Mouse (Mus musculus) neural tube, embryonic 14.5 days (tissue): Measurements from ENCODE around the gene Zbtb7b. TPM values are rescaled to one million over a fixed set of nuclear protein-coding genes. Genes with fewer than 3 reads are reported as not detected.

Source experiments
- ATAC-seq: fragments of 200-750 bp; cut with Nextera tagmentation; 2 replicates; pipeline ENCODE4 v1.8.0; 2017; ENCODE audit warnings: low read depth, mild to moderate bottlenecking, moderate TSS enrichment, moderate library complexity
- H3K27ac ChIP-seq: fragments of 300-500 bp; sonication (generic); 2 replicates; pipeline ENCODE4 v1.5.1; 2014; ENCODE audit warnings: low read depth, mild to moderate bottlenecking, control low read depth, low read length, moderate library complexity, mixed read lengths
- H3K27me3 ChIP-seq: fragments of 300-500 bp; sonication (generic); 2 replicates; pipeline ENCODE4 v1.6.1; 2014; ENCODE audit warnings: low read length; ENCODE audit not compliant: control insufficient read depth, insufficient read depth
- H3K36me3 ChIP-seq: fragments of 300-500 bp; sonication (generic); 2 replicates; pipeline ENCODE4 v1.6.1; 2014; ENCODE audit warnings: low read length, mixed read lengths; ENCODE audit not compliant: control insufficient read depth, insufficient read depth
- H3K4me1 ChIP-seq: fragments of 300-500 bp; sonication (generic); 2 replicates; pipeline ENCODE4 v1.6.1; 2014; ENCODE audit warnings: low read length; ENCODE audit not compliant: control insufficient read depth, insufficient read depth
- H3K4me2 ChIP-seq: fragments of 300-500 bp; sonication (generic); 2 replicates; pipeline ENCODE4 v1.6.1; 2014; ENCODE audit warnings: mild to moderate bottlenecking, low read depth, low read length, control low read depth
- H3K4me3 ChIP-seq: fragments of 300-500 bp; sonication (generic); 2 replicates; pipeline ENCODE4 v1.5.1; 2014; ENCODE audit warnings: low read depth, low read length, control low read depth, mixed read lengths
- H3K9ac ChIP-seq: fragments of 300-500 bp; sonication (generic); replicated peaks from 2 replicates; pipeline ENCODE4 v1.6.1; 2014; ENCODE audit warnings: low read depth, mild to moderate bottlenecking, control low read depth, low read length, mixed read lengths
- H3K9me3 ChIP-seq: fragments of 300-500 bp; sonication (generic); 2 replicates; pipeline ENCODE4 v1.6.1; 2016; ENCODE audit warnings: low read length; ENCODE audit not compliant: control insufficient read depth
- WGBS: fragments of 180-500 bp; shearing (Covaris S2); extraction: QIAGEN DNeasy Blood & Tissue Kit; methylation state at CpG from one replicate; pipeline ENCODE4 v1.1.7; 2014; 5-methylcytosine and 5-hydroxymethylcytosine counted together
- polyA plus RNA-seq: library from polyadenylated mRNA; unstranded; fragments of >200 nt; fragmentation: Nextera tagmentation; extraction: Ambion mirVana; gene quantifications from 2 replicates; pipeline ENCODE4 v1.2.1, GENCODE M21; 2014

Zbtb7b gene
- polyA plus RNA-seq, 1 experiment from 2014 or later, result 0.78 TPM

- Histone ChIP-seq H3K36me3 (no peaks in the 10 kb centered on the region), H3K27ac (no peak overlapping the region), H3K4me2 (no peak overlapping the region), H3K9ac (no peak overlapping the region), H3K4me3 (no peak overlapping the region), H3K9me3 (no peaks in the 10 kb centered on the region), H3K4me1 (peaks cover 16% of the 10 kb centered on the region; the same call in 1 of the 2 replicates), H3K27me3 (no peaks in the 10 kb centered on the region)
- 25% methylated on average over 3 of the region's 3 CpGs for WGBS
- no peak for ATAC-seq
Measured at GRCm38 (mm10) chr3:89330346-89330745, 64.2 kb downstream of the Zbtb7b start.

- no peak for ATAC-seq
- peaks cover 16% of the 10 kb centered on the region; the same call in 1 of the 2 replicates for H3K4me1 ChIP-seq
- H3K9me3 ChIP-seq, result no peaks in the 10 kb centered on the region
- no peaks in the 10 kb centered on the region for H3K27me3 ChIP-seq
- H3K4me3 ChIP-seq, result no peak overlapping the region
- no peaks in the 10 kb centered on the region for H3K36me3 ChIP-seq
- WGBS, result 9% methylated on average over 4 of the region's 4 CpGs
- no peak overlapping the region for H3K27ac ChIP-seq
- H3K4me2 ChIP-seq, result no peak overlapping the region
- no peak overlapping the region for H3K9ac ChIP-seq
Measured at GRCm38 (mm10) chr3:89328623-89329022, 66.0 kb downstream of the Zbtb7b start.

Other genes with a start within 250 kb of the Zbtb7b start
- 25.4 and 28.7 TPM in 2 replicates for gene Hcn3, start 234.6 kb downstream of the Zbtb7b start, polyA plus RNA-seq
- gene Clk2, start 230.0 kb downstream of the Zbtb7b start, polyA plus RNA-seq, result 17.5 and 19.6 TPM in 2 replicates
- gene Scamp3, start 217.3 kb downstream of the Zbtb7b start, polyA plus RNA-seq, result 126 and 153 TPM in 2 replicates
- 38.5 and 41.7 TPM in 2 replicates for gene Fam189b, start 211.6 kb downstream of the Zbtb7b start, polyA plus RNA-seq
- 41.5 and 49.7 TPM in 2 replicates for gene Gba, start 191.8 kb downstream of the Zbtb7b start, polyA plus RNA-seq
- 34.7 and 36.6 TPM in 2 replicates for gene Thbs3, start 179.6 kb downstream of the Zbtb7b start, polyA plus RNA-seq
- gene Mtx1, start 167.7 kb downstream of the Zbtb7b start, polyA plus RNA-seq, result 147 and 151 TPM in 2 replicates
- gene Muc1, start 165.7 kb downstream of the Zbtb7b start, polyA plus RNA-seq, result 0.90 and 1.4 TPM in 2 replicates
- gene Krtcap2, start 148.8 kb downstream of the Zbtb7b start, polyA plus RNA-seq, result 206 and 240 TPM in 2 replicates
- gene Trim46, start 148.5 kb downstream of the Zbtb7b start, polyA plus RNA-seq, result 61.6 and 70.7 TPM in 2 replicates
- gene Dpm3, start 135.4 kb downstream of the Zbtb7b start, polyA plus RNA-seq, result 69.6 and 84.4 TPM in 2 replicates
- 36.7 and 39.8 TPM in 2 replicates for gene Slc50a1, start 124.2 kb downstream of the Zbtb7b start, polyA plus RNA-seq
- gene Efna1, start 113.6 kb downstream of the Zbtb7b start, polyA plus RNA-seq, result 6.8 and 10.5 TPM in 2 replicates
- 85.7 and 96.9 TPM in 2 replicates for gene Efna3, start 71.8 kb downstream of the Zbtb7b start, polyA plus RNA-seq
- gene Efna4, start 56.7 kb downstream of the Zbtb7b start, polyA plus RNA-seq, result 4.3 and 6.1 TPM in 2 replicates
- 37.6 and 48.3 TPM in 2 replicates for gene Adam15, start 44.8 kb downstream of the Zbtb7b start, polyA plus RNA-seq
- gene Dcst2, start 32.8 kb downstream of the Zbtb7b start, polyA plus RNA-seq, result 0.19 and 0.25 TPM in 2 replicates
- 1.1 and 1.4 TPM in 2 replicates for gene Dcst1, start 29.5 kb downstream of the Zbtb7b start, polyA plus RNA-seq
- gene Lenep, start 8.0 kb upstream of the Zbtb7b start, polyA plus RNA-seq, result 0.88 and 1.9 TPM in 2 replicates
- 29.5 and 30.8 TPM in 2 replicates for gene Flad1, start 17.1 kb upstream of the Zbtb7b start, polyA plus RNA-seq
- 72.0 and 85.4 TPM in 2 replicates for gene Cks1b, start 23.6 kb upstream of the Zbtb7b start, polyA plus RNA-seq
- gene Shc1, start 23.7 kb upstream of the Zbtb7b start, polyA plus RNA-seq, result 4.1 and 18.9 TPM in 2 replicates
- gene Pygo2, start 35.4 kb upstream of the Zbtb7b start, polyA plus RNA-seq, result 39.8 and 50.3 TPM in 2 replicates
- 8.2 and 9.6 TPM in 2 replicates for gene Pbxip1, start 41.9 kb upstream of the Zbtb7b start, polyA plus RNA-seq
- gene Pmvk, start 59.8 kb upstream of the Zbtb7b start, polyA plus RNA-seq, result 115 and 137 TPM in 2 replicates
- 6.1 and 9.9 TPM in 2 replicates for gene Kcnn3, start 125.4 kb upstream of the Zbtb7b start, polyA plus RNA-seq